Mouse (Mus musculus) adrenal gland (tissue): ENCODE measurements around the gene Vav1.

Experiments used
- intact Hi-C: fragments of 180-260 bp; cut with DNase I; formaldehyde crosslinking; loops from one replicate; pipeline ENCODE4 v1.15.1; 2025
- long read RNA-seq, 2 experiments: library from polyadenylated mRNA; unstranded; transcript quantifications; one replicate each; pipeline ENCODE4 v2.0.0; 2020; ENCODE audit warnings: borderline replicate concordance in 1 of 2; ENCODE audit not compliant: insufficient replicate concordance in 1 of 2

Vav1 gene
- long read RNA-seq, experiment 1, partial matches to known transcripts: 1 of 1 reads
- long read RNA-seq, experiment 1, other reads (novel, unspliced or antisense): 0 of 1 reads
- long read RNA-seq, experiment 2, partial matches to known transcripts: 0 of 1 reads
- long read RNA-seq, experiment 2, other reads (novel, unspliced or antisense): 1 of 1 reads

- intact Hi-C loops: no loop called here
Observed at GRCm38 (mm10) chr17:57278943-57279590, at the start of gene Vav1. Gene Vav1 (plus strand): TSS chr17:57279100.

GRCm38 (mm10) chr17:57229851-57230727 lies 48.8 kb upstream of the Vav1 start:
- intact Hi-C loops: no loop called here

GRCm38 (mm10) chr17:57230728-57231125 lies 48.2 kb upstream of the Vav1 start:
- intact Hi-C loops: no loop called here

GRCm38 (mm10) chr17:57231321-57231771 lies 47.6 kb upstream of the Vav1 start:
- intact Hi-C loops: no loop called here

- intact Hi-C loops: no loop called here
Observed at GRCm38 (mm10) chr17:57232200-57232599, 46.7 kb upstream of the Vav1 start.

GRCm38 (mm10) chr17:57233038-57233437 lies 45.9 kb upstream of the Vav1 start:
- intact Hi-C loops: no loop called here

GRCm38 (mm10) chr17:57234254-57234928 lies 44.5 kb upstream of the Vav1 start:
- intact Hi-C loops: no loop called here

GRCm38 (mm10) chr17:57235803-57236202 lies 43.1 kb upstream of the Vav1 start:
- intact Hi-C loops: no loop called here

GRCm38 (mm10) chr17:57237181-57237580 lies 41.7 kb upstream of the Vav1 start:
- intact Hi-C loops: no loop called here

- intact Hi-C loops: no loop called here
Observed at GRCm38 (mm10) chr17:57243650-57244370, 35.1 kb upstream of the Vav1 start.

- intact Hi-C loops: no loop called here
Observed at GRCm38 (mm10) chr17:57245311-57245929, 33.5 kb upstream of the Vav1 start.

- intact Hi-C loops: no loop called here
Observed at GRCm38 (mm10) chr17:57246663-57247392, 32.1 kb upstream of the Vav1 start.

GRCm38 (mm10) chr17:57247393-57248200 lies 31.3 kb upstream of the Vav1 start:
- intact Hi-C loops: loop anchor here (1.0 to 2.0 kb wide), 2 partner anchors 29 to 88 kb away; no protein-coding TSS in a partner anchor

GRCm38 (mm10) chr17:57248201-57248699 lies 30.6 kb upstream of the Vav1 start, which contains the start of gene Gpr108:
Gene Gpr108 (minus strand): TSS chr17:57248446.
- intact Hi-C loops: loop anchor here (1.0 to 2.0 kb wide), 2 partner anchors 29 to 87 kb away; no protein-coding TSS in a partner anchor

- intact Hi-C loops: loop anchor here (1.0 to 2.0 kb wide), 2 partner anchors 28 to 87 kb away; no protein-coding TSS in a partner anchor
Observed at GRCm38 (mm10) chr17:57248771-57249170, 30.1 kb upstream of the Vav1 start.

- intact Hi-C loops: loop anchor here (2.0 kb wide), 1 partner anchor 27 kb away; no protein-coding TSS in a partner anchor
Observed at GRCm38 (mm10) chr17:57249186-57250181, 29.4 kb upstream of the Vav1 start, which contains the start of gene Trip10. Gene Trip10 (plus strand): TSS chr17:57249455.
